Mouse (Mus musculus) liver, embryonic 14.5 days (tissue): Measurements from ENCODE around the gene Man2a1.

ENCODE experiments used
- CTCF ChIP-seq: IDR thresholded peaks from 2 replicates; pipeline ENCODE4 v1.5.1; 2016; ENCODE audit warnings: antibody characterized with exemption, low read depth, control low read depth
- EP300 ChIP-seq: IDR thresholded peaks from 2 replicates; pipeline ENCODE4 v1.6.1; 2016; ENCODE audit warnings: antibody characterized with exemption, low read depth

DNA sequence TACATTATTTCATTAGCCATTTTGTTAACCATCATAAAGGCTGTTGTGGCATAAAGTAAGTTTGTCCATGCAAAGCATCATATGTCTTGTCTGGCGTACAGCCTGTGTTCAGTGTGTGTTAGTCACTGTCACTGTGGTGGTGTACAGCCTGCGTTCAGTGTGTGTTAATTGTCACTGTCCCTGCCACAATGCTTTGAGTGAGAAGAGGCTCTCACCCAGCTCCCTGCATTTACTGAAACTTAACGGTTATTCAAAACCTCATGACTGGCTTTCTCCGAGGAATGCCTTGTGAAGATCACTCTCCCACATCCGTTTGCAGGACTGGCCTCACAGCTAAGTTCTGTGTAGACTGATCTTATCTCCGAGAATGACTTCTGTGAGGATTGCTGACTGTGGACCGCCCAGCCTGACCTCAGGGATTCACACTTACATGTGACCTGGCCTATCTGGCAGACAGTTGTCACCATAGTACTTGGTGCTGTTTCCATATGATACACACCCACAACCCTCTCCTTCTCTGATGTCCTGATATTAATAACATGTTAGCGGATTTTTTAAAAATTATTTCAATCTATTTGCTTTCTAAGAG lies 146.2 kb downstream of the Man2a1 start:
- TF ChIP-seq CTCF: no peak
- no peak for TF ChIP-seq EP300
